Mouse (Mus musculus): ENCODE data around the gene Slc5a1. TPM values are rescaled to one million over a fixed set of nuclear protein-coding genes. Genes with fewer than 3 reads are reported as not detected.

Gene Slc5a1
- polyA plus RNA-seq, 1 experiment from 2014 or later = 5.1 TPM

Other genes with a start within 250 kb of the Slc5a1 start
- 12.6 and 20.7 TPM in 2 replicates for gene Prr14l, start 250.0 kb upstream of the Slc5a1 start, polyA plus RNA-seq (2014; fragmentation: Nextera tagmentation; extraction: Ambion mirVana)
- 16.8 and 19.8 TPM in 2 replicates for gene Depdc5, start 240.5 kb upstream of the Slc5a1 start, polyA plus RNA-seq (2014; fragmentation: Nextera tagmentation; extraction: Ambion mirVana)
- 286 and 318 TPM in 2 replicates for gene Ywhah, start 85.4 kb upstream of the Slc5a1 start, polyA plus RNA-seq (2014; fragmentation: Nextera tagmentation; extraction: Ambion mirVana)
- 3.9 and 4.2 TPM in 2 replicates for gene Spon2, start 114.2 kb downstream of the Slc5a1 start, polyA plus RNA-seq (2014; fragmentation: Nextera tagmentation; extraction: Ambion mirVana)
- gene Ctbp1, start 170.8 kb downstream of the Slc5a1 start, polyA plus RNA-seq (2014; fragmentation: Nextera tagmentation; extraction: Ambion mirVana) = 241 and 398 TPM in 2 replicates
- 97.9 and 133 TPM in 2 replicates for gene Maea, start 231.3 kb downstream of the Slc5a1 start, polyA plus RNA-seq (2014; fragmentation: Nextera tagmentation; extraction: Ambion mirVana)

All from kidney, embryonic 14.5 days (tissue).